Mouse (Mus musculus) cerebellum, postnatal 25 days (tissue): ENCODE results near the gene Akr7a5.

ENCODE experiments used
- DNase-seq, 2 experiments: peaks; one replicate each; pipeline ENCODE4 v3.0.0; 2021; ENCODE audit warnings: mixed read lengths in 2 of 2

The Akr7a5 gene

GRCm38 (mm10) chr4:139310171-139310898 lies at the start of gene Akr7a5, which contains the start of gene Pqlc2:
TSS of gene Akr7a5 (plus strand) at chr4:139310744.
TSS of gene Pqlc2 (minus strand) at chr4:139310708.
- DNase-seq, result peak; percentile 100

DNA sequence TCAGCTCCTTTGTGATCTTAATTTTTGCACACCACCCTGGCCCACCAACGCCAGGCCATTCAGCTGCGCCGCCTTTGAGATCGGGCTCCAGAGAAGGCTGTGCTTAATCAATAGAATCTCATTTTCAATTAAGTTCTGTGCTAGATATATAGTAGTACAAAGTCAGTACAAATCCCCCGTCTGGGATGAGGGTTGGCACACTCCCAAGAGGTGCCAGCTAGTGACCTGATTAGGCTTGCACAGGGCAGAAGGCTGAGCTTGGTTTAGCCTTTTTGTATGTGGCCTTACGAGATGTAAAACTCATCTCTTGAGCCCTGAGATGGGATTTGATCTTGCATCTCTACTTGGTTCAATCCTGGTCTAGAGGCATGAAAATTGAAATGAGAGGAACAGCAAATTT lies 47.6 kb upstream of the Akr7a5 start:
- DNase-seq, result peak in 1 of 2 experiments; percentile 62

DNA sequence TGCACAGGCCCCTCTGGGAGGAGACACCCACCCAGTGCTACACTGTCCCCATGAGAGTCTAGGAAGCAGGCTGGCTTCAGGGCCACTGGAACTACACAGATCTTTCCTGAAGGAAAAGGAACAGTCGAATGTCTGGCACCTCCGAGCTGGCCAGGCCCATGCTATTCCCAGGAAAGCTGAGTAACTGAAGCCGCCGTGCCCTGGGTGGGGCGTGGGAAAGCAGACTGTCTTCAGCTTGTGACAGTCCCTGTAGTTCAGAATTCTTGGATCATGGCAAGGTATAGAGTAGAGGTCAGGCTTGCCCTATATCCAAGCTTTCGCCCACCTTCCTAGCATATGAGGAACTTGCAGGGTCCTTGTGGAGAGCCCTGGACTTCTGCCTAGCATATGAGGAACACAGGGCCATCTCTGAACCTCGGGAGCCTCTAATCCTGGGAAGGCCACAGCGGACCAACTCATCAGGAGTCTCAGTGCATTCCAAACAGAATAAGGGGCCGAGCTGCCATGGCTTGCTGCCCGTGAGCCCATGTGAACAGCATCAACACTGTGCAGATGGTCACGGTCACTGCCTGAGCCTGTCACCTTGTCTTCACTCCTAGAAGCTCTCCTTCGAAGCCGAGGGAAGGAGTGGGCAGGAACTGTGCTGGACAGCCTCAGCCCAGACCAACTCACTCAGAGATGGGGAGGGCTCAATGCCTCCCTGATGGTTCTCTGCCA lies 44.6 kb upstream of the Akr7a5 start:
- DNase-seq, result peak; percentile 68 to 79

DNA sequence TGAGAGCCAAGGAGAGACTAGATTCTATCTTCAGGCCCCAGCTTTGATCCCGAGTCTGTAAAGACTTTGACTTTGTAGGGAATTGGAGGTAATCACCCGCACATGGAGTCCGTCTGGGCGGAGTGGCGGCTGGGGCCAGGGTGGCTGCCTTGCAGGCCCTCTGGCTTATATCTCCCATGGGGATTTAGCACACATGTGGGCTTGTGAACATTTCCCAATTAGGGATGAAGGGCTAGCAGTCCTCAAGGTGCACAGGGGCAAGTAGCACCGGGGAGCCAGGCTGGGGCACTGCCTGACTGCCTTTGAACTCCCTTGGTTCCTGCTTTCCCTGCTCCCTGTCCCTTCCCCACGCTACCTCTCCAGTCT lies 44.1 kb upstream of the Akr7a5 start:
- DNase-seq, result no peak

- no peak for DNase-seq
Observed at GRCm38 (mm10) chr4:139267335-139267734, 43.2 kb upstream of the Akr7a5 start.

GRCm38 (mm10) chr4:139268242-139268641 lies 42.3 kb upstream of the Akr7a5 start:
- DNase-seq, result peak; percentile 44 to 65

GRCm38 (mm10) chr4:139270168-139270567 lies 40.4 kb upstream of the Akr7a5 start:
- DNase-seq, result peak; percentile 75 to 78

GRCm38 (mm10) chr4:139271562-139271961 lies 39.0 kb upstream of the Akr7a5 start:
- DNase-seq, result no peak

GRCm38 (mm10) chr4:139272951-139273680 lies 37.4 kb upstream of the Akr7a5 start:
- DNase-seq, result peak; percentile 52 to 61

DNA sequence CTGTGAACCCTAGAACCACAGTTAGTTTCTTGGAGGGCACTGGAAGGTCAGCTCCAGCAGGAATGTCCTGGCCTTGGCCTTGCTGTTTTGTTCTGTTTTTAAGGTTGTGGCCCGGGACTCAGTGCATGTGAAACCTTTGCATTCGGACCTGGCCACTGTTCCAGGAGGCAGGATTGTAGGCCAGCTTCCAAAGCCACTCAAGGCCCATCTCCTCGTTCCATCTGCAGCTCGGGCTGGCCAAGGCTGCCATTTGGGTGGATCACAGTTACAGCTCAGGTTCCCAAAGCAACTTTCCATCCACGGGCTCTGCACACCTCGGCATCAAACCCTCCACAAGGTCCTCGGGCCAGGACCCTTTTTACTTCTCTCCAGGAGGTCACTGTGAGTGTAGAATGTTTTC lies 36.0 kb upstream of the Akr7a5 start:
- DNase-seq, result peak; percentile 77 to 83

- peak in 1 of 2 experiments; percentile 41 for DNase-seq
Observed at GRCm38 (mm10) chr4:139276411-139276810, 34.1 kb upstream of the Akr7a5 start.

GRCm38 (mm10) chr4:139280530-139280929 lies 30.0 kb upstream of the Akr7a5 start:
- DNase-seq, result no peak

DNA sequence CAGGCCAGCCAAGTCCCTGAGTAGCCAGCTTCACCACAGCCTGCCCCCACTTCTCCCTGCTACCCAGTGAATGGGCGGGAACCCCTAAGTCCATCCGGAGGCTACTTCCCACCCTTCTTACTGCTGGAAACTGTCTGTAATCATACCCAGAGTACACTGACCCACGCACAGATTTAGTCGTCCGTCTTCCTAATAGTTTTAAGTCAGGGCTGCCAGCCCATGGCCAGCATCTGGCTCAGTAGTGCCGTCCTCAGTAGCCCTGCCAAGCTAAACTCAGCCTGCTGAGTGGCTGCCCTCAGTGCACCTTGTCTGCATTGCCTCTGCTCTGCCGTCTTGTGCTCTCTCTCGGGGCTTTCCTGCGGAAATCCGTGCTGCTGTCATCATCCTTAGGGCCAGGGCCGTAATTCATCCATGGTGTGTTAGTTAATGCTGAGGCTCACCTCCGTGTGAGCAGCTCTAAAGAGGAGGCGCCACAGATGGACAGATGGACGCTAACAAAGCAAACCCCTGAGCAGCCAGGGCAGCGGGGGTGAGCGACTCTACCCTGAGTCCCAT lies 28.7 kb upstream of the Akr7a5 start:
- DNase-seq, result no peak

- DNase-seq, result peak; percentile 83 to 87
Observed at GRCm38 (mm10) chr4:139282955-139283417, 27.6 kb upstream of the Akr7a5 start.

- no peak for DNase-seq
Observed at GRCm38 (mm10) chr4:139284877-139285276, 25.7 kb upstream of the Akr7a5 start.

GRCm38 (mm10) chr4:139286234-139286633 lies 24.3 kb upstream of the Akr7a5 start:
- DNase-seq, result peak; percentile 56 to 61

DNA sequence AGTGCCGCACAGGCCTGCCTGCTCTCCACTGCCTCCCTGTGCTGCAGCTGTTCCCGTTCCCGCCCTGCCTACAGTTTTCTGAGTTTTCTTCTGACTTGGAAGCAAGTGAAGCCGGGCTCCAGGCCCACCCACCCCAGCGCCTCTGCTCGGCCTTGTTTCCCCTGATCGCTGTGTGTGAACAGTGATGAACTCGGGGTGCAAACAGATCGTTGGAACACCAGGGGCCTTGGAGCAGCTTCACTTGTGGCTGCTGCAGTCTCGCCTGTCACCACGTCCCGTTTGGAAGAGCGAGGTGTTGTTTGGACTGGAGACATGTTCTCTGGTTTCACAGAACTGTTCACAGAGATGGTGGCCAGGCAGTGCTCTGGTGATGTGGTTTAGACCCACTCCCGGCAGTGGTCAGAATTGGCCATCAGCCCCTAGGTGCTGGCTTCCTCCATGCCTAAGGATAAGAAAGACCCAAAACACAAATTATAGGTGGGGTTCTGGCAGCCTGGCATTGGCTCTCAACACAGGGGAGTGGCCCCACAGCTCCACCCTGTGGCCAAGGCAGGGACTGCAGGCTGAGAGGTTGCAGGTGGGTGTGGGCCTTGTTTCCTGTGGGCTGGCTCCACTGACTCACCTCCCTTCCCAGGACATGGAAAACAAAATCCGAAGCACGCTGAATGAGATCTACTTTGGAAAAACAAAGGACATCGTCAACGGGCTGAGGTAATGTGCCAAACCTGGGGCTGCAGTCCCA lies 23.3 kb upstream of the Akr7a5 start:
- DNase-seq, result peak; percentile 89 to 92

GRCm38 (mm10) chr4:139289017-139289416 lies 21.5 kb upstream of the Akr7a5 start:
- peak; percentile 80 to 85 for DNase-seq

GRCm38 (mm10) chr4:139291099-139291498 lies 19.4 kb upstream of the Akr7a5 start:
- DNase-seq, result no peak

DNA sequence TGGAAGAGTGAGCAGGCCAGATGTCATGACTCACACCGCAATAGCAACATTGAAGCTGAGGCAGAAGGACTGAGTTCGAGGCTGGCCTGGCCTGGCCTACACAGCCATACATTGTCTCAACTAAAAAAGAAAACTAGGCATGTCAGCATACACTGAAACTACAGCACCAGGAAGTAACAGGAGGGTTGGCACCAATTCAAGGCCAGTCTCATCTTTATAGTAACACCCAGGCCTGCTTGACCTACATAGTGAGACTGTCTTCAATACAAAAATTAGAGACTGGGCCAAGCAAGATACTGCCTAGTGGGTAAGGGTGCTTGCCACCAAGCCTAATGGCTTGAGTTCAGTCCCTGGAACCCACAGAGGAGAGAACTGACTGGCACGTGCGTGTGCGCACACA lies 18.5 kb upstream of the Akr7a5 start:
- no peak for DNase-seq

GRCm38 (mm10) chr4:139297566-139297965 lies 13.0 kb upstream of the Akr7a5 start:
- DNase-seq, result peak; percentile 97 to 98

DNA sequence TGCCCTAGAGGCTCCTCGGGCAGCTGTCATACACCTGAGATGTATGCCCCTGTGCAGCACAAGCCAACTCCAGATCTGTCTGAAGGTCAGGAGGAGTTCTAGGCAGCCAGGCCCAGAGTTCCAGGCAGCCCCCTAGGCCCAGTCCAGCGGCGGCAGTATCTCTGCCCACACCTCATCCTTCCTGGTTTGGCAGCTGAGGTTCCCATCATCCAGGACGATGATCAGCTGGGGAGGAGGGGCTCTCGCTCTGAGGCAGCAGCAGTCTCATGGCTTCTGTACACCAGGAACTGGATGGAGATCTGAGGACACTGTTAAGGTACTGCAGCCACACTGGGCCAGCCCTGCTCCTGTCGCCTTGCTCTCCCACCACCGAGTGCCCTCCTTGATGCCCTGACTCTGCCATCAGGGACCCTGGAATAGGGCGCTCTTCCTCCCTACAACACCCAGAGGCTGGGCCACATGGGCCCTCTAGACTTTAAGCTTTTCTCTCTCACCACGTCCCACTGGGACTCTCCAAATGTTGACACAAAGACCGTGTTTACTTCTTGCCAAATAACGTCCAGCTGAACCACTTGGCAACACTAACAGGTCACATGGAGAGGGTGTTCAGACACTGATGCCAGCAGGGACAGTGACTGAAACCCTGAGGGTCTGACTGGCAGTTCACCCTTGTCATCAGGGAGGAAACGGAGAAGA lies 11.7 kb upstream of the Akr7a5 start:
- peak in 1 of 2 experiments; percentile 37 for DNase-seq
